ENCODE assay signal across 8 mouse cellular contexts in genomic region chr16:8666452-8666851, GRCm38 (mm10).
DNase-seq lines count a peak whose midpoint lies in the region.

No protein-coding gene starts in this region.

- DNase-seq in urinary bladder, postnatal 14 days (ENCODE audit: low spot score) = peak; percentile 51
- no peak for DNase-seq in urinary bladder, adult 18-20 months (ENCODE audit: low spot score in 2 of 2)
- peak; percentile 98 for DNase-seq in heart, adult 11 months
- peak; percentile 66 to 85 for DNase-seq in kidney, postnatal 25 days
- DNase-seq in frontal cortex, postnatal 14 days (ENCODE audit: low spot score in 2 of 2) = no peak
- no peak for DNase-seq in frontal cortex, postnatal 25 days (ENCODE audit: low spot score in 2 of 2)
- DNase-seq in layer of hippocampus, adult 11-12 months (ENCODE audit: low spot score) = no peak
- DNase-seq in right cerebral cortex, postnatal 36 days (ENCODE audit: low spot score in 2 of 2) = no peak

Comparison
In these comparisons a context has a peak if more than half of its experiments do, and no peak if none do; other contexts are left out.
1. DNase-seq: peak in urinary bladder, postnatal 14 days (single experiment), heart, adult 11 months (single experiment) and kidney, postnatal 25 days (2 of 2); none in urinary bladder, adult 18-20 months (0 of 2), frontal cortex, postnatal 14 days (0 of 2), frontal cortex, postnatal 25 days (0 of 2), layer of hippocampus, adult 11-12 months (single experiment) and right cerebral cortex, postnatal 36 days (0 of 2).